Mouse (Mus musculus) lung, postnatal 0 days (tissue): ENCODE measurements around the gene Tppp3.

Experiments
- CTCF ChIP-seq: IDR thresholded peaks from 2 replicates; pipeline ENCODE4 v1.5.1; 2016; ENCODE audit warnings: antibody characterized with exemption, mild to moderate bottlenecking
- EP300 ChIP-seq: IDR thresholded peaks from 2 replicates; pipeline ENCODE4 v1.6.1; 2016; ENCODE audit warnings: antibody characterized with exemption, mild to moderate bottlenecking, control low read depth

DNA sequence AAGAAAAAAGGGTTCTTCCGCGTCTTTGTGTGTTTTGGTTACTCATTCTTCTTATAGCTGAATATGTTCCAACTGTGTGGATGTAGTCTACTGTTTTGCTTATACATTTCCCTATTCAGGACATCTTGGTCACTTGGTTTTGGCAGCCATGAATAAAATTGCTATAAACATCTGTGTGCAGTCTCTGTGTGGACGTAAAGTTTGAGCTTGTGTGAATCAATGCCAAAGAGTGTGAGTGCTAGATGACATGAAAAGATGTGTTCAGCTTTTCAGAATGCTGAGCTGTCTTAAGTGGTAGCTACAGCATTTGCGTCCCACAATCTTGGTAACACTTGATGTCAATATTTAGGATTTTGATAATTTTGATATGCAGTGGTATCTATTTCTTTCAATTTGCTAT, 51.5 kb downstream of the Tppp3 start:
- TF ChIP-seq CTCF (no peak), EP300 (0 out of 2 replicates have a peak, but pooled peaks have one; percentile 20)
